Comparison of ENCODE assay signal across 20 mouse cellular contexts in genomic region chr1:173363436-173363835, GRCm38 (mm10). TPM values are rescaled to one million over a fixed set of nuclear protein-coding genes. Genes with fewer than 3 reads are reported as not detected.
DNase-seq lines count a peak whose midpoint lies in the region; TF ChIP-seq lines count a peak whose summit lies in the region.
"Had no signal": no experiment of that assay in that cellular context is flagged by ENCODE, and none has a peak within 500 bp of the region (broad histone marks: within the 10 kb centered on the region; RNA-seq: fewer than 3 reads in every experiment).

No protein-coding gene starts in this region.

- no peaks in the 10 kb centered on the region for H3K36me3 ChIP-seq in thymus, adult 2 months (ENCODE audit: control insufficient read depth, insufficient read depth, low read length)
- H3K36me3 ChIP-seq: embryonic facial prominence, embryonic 13.5 days; embryonic facial prominence, embryonic 15.5 days; forebrain, embryonic 10.5 days; forebrain, embryonic 12.5 days had no signal

- 92% methylated on average over 2 of the region's 2 CpGs for WGBS in thymus, adult 2 months

- H3K27me3 ChIP-seq in thymus, adult 2 months (ENCODE audit: control insufficient read depth, insufficient read depth, low read length), result peaks cover 2% of the 10 kb centered on the region; the same call in 1 of the 2 replicates
- H3K27me3 ChIP-seq: forebrain, embryonic 12.5 days had no signal

- TF ChIP-seq POLR2A in thymus, adult 2 months (IDR thresholded peaks at IDR 0.05; ENCODE audit: control insufficient read depth, extremely low read depth, insufficient read depth, low read length, poor library complexity), result no peak

- no peaks in the 10 kb centered on the region for H3K4me1 ChIP-seq in thymus, adult 2 months (replicated peaks; ENCODE audit: control insufficient read depth, insufficient read depth, low read length)

- no peak overlapping the region for H3K4me3 ChIP-seq in layer of hippocampus, adult 2 months
- H3K4me3 ChIP-seq in thymus, adult 2 months (ENCODE audit: control insufficient read depth, insufficient read depth, low read length), result no peak overlapping the region
- H3K4me3 ChIP-seq: embryonic facial prominence, embryonic 13.5 days; embryonic facial prominence, embryonic 15.5 days; erythroblast, embryonic 14.5 days; forebrain, embryonic 10.5 days; forebrain, embryonic 12.5 days had no signal

- peak overlapping the region; percentile 47; the same call in 1 of the 2 replicates for H3K27ac ChIP-seq in layer of hippocampus, adult 2 months
- no peak overlapping the region for H3K27ac ChIP-seq in thymus, adult 2 months (ENCODE audit: control insufficient read depth, insufficient read depth, low read length)
- H3K27ac ChIP-seq: embryonic facial prominence, embryonic 13.5 days; embryonic facial prominence, embryonic 15.5 days; forebrain, embryonic 10.5 days; forebrain, embryonic 12.5 days had no signal

- TF ChIP-seq CTCF in layer of hippocampus, adult 2 months (conservative IDR thresholded peaks at IDR 0.05), result no peak
- TF ChIP-seq CTCF in thymus, adult 2 months (IDR thresholded peaks at IDR 0.05; ENCODE audit: borderline replicate concordance, control insufficient read depth, extremely low read depth, insufficient read depth, low read length, poor library complexity), result no peak

- DNase-seq in cerebellum, adult 9-11 months, result peak; percentile 18
- DNase-seq in cerebellum, adult 11 months, result no peak
- no peak for DNase-seq in layer of hippocampus, adult 2 months (ENCODE audit: low spot score in 2 of 2)
- no peak for DNase-seq in layer of hippocampus, adult 11-12 months (ENCODE audit: low spot score)
- peak; percentile 63 for DNase-seq in MN1 (ENCODE audit: low spot score)
- DNase-seq in brain, adult 2 months (ENCODE audit: low read depth, low spot score), result peak; percentile 77
- DNase-seq in thymus, adult 2 months, result no peak
- DNase-seq: adrenal gland, adult 8-10 months; adrenal gland, postnatal 36 days; cerebellum, adult 11-12 months; embryo, embryonic 11 days had no signal

RNA-seq across cellular contexts. Expression of gene Cadm3, which starts 4.1 kb away (rescaled TPM):
- 100 to 1,000 TPM; 394 to 402 TPM for total RNA-seq in layer of hippocampus, adult 2 months (2021)
- polyA plus RNA-seq in thymus, adult 2 months (2012; rRNA removed), result 5.9 and 6.8 TPM in 2 replicates
- polyA plus RNA-seq: activated CD4-positive, CD25-positive, alpha-beta regulatory T cell, adult 4 months; Patski had no signal

RNA-seq across cellular contexts. Expression of gene Aim2, which starts 12.8 kb away (rescaled TPM):
- 1 to 10 TPM; 2.0 to 3.7 TPM for total RNA-seq in layer of hippocampus, adult 2 months (2021)
- 6.5 and 7.4 TPM in 2 replicates for polyA plus RNA-seq in thymus, adult 2 months (2012; rRNA removed)

RNA-seq across cellular contexts. Expression of gene Ackr1, which starts 29.9 kb away (rescaled TPM):
- total RNA-seq in layer of hippocampus, adult 2 months (2021), result 10 to 100 TPM; 64.5 to 65.9 TPM
- polyA plus RNA-seq in thymus, adult 2 months (2012; rRNA removed), result 6.6 and 8.7 TPM in 2 replicates
- total RNA-seq: ES-E14 had no signal
- polyA plus RNA-seq: activated CD4-positive, CD25-positive, alpha-beta regulatory T cell, adult 4 months; C2C12; Patski had no signal

Comparison
In these comparisons a context has a peak if more than half of its experiments do, and no peak if none do; other contexts are left out.
1. DNase-seq: peak in cerebellum, adult 9-11 months (single experiment), MN1 (single experiment) and brain, adult 2 months (single experiment); none in cerebellum, adult 11 months (single experiment), layer of hippocampus, adult 2 months (0 of 2), layer of hippocampus, adult 11-12 months (single experiment) and thymus, adult 2 months (single experiment).